Mouse (Mus musculus) C2C12 (cell line): ENCODE measurements at regions not wholly inside any gene's neighbourhood (a gene's known extent, or its start where the extent isn't known, plus 50 kb on each side); places are given as distances from the start of the nearest gene placed in this dataset.

Experiments
- CTCF ChIP-seq: IDR thresholded peaks from one replicate; pipeline ENCODE4 v1.5.1; 2011; ENCODE audit not compliant: control insufficient read depth, insufficient read depth, insufficient read length
- FOSL1 ChIP-seq: IDR thresholded peaks from one replicate; pipeline ENCODE4 v1.8.0; 2011; ENCODE audit warnings: mild to moderate bottlenecking, low read length; ENCODE audit not compliant: poor library complexity, insufficient read depth, severe bottlenecking
- MAX ChIP-seq: IDR thresholded peaks from one replicate; pipeline ENCODE4 v1.6.1; 2011; ENCODE audit warnings: mild to moderate bottlenecking, control low read depth
- MYOG ChIP-seq: IDR thresholded peaks from one replicate; pipeline ENCODE4 v1.6.1; 2011; ENCODE audit not compliant: control insufficient read depth, insufficient read length; ENCODE audit errors: extremely low read depth

- TF ChIP-seq MYOG (no peak), CTCF (no peak), FOSL1 (no peak), MAX (no peak)
Observed at GRCm38 (mm10) chr15:62348956-62349355, 1426.1 kb upstream of the A1bg start.
